Mouse (Mus musculus): ENCODE data around the gene Pak2. TPM values are rescaled to one million over a fixed set of nuclear protein-coding genes. Genes with fewer than 3 reads are reported as not detected.

Gene Pak2
- 39.1 and 39.2 TPM in 2 replicates for polyA plus RNA-seq (2016; fragmentation: Nextera tagmentation; extraction: Ambion mirVana)

DNA sequence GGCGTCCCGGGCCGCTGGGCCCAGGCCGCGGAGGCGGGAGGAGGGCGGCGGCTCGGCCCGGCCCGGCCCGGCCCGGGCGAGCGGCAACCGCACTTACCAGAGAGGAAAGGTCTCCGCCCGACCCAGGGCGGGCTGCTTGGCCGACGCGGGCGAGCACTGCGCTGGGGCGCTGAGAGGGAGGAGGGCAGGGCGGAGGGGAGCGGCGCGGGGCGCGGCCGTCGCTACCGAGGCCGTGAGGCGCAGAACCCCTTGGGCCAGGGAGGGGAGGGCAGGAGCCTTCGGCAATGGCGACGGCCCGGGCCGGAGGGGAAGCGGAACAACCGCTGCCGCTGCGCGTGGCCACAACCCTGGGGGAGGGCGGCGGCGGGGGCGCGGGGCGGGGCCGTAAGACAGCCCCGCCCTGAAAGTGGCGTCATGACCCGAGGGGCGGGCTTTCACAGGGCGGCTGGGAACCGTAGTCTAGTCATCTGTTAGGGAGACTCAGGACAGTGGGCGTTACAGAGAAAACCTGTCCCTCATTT, at the start of gene Pak2:
Gene Pak2, minus strand, starts transcription at position 352 of the 521 bp plus-strand sequence.
- Histone ChIP-seq H3K9ac (peak within 1 kb of the TSS; percentile 99), H3K4me1 (peaks cover 15% of the 10 kb centered on the region), H3K4me3 (peak within 1 kb of the TSS; percentile 98), H3K9me3 (no peaks in the 10 kb centered on the region), H3K4me2 (replicated peaks) (peak within 1 kb of the TSS; percentile 54), H3K27me3 (no peaks in the 10 kb centered on the region), H3K36me3 (peaks cover 5% of the 10 kb centered on the region), H3K27ac (peak within 1 kb of the TSS; percentile 97)
- ATAC-seq (ENCODE audit: insufficient number of reproducible peaks, insufficient read depth, low FRiP score, low TSS enrichment) = peak; percentile 96
- WGBS = 2% methylated on average over 53 of the region's 60 CpGs

DNA sequence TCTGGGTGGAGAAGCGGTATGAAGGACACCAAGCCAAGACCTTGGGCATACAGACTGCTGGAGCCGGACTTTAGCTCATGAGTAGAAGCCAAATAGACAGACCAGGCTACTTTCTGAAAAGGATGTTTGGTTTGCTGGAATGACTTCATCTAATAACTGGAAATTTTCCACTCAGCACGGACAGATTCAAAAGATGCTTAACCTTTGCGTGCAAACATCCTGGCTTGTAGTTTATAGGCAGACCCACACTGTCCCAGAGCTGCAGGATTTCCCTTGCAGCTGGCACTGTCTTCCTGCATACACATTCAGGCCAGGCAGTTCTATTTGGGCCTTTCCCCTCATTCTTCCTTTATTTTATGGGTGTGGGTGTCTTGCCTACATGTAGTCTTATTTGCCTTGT, 47.9 kb upstream of the Pak2 start:
- Histone ChIP-seq H3K9ac (no peak overlapping the region), H3K4me2 (replicated peaks) (no peak overlapping the region), H3K27ac (0 out of 2 replicates have a peak overlapping the region, but pooled peaks have one; percentile 17), H3K4me1 (no peaks in the 10 kb centered on the region), H3K36me3 (no peaks in the 10 kb centered on the region), H3K4me3 (no peak overlapping the region), H3K27me3 (no peaks in the 10 kb centered on the region), H3K9me3 (no peaks in the 10 kb centered on the region)
- ATAC-seq (ENCODE audit: insufficient number of reproducible peaks, insufficient read depth, low FRiP score, low TSS enrichment) = no peak
- WGBS = 87% methylated on average over 4 of the region's 4 CpGs

DNA sequence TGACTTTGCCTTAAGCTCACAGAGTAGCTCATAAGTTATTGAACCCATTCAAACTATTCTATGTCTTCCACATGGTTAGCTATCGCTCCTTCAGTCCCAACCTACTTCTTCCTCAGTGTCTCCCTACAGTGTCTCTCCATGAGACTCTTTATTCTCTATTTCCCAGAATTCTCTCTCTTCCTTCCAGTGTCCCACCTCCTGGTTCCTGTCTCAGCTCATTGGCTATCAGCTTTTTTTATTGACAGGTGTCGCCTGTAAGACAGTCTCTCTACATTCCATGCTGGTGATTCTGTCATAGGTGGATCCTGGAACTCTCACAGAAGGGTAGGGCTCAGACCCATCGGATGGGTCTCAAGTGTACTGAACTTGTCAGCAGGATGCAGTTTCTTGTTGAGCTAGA, 46.2 kb upstream of the Pak2 start:
- Histone ChIP-seq H3K27me3 (no peaks in the 10 kb centered on the region), H3K9me3 (no peaks in the 10 kb centered on the region), H3K36me3 (no peaks in the 10 kb centered on the region), H3K4me2 (replicated peaks) (no peak overlapping the region), H3K9ac (no peak overlapping the region), H3K4me3 (no peak overlapping the region), H3K4me1 (no peaks in the 10 kb centered on the region), H3K27ac (no peak overlapping the region)
- no peak for ATAC-seq (ENCODE audit: insufficient number of reproducible peaks, insufficient read depth, low FRiP score, low TSS enrichment)
- 93% methylated on average over 3 of the region's 3 CpGs for WGBS

DNA sequence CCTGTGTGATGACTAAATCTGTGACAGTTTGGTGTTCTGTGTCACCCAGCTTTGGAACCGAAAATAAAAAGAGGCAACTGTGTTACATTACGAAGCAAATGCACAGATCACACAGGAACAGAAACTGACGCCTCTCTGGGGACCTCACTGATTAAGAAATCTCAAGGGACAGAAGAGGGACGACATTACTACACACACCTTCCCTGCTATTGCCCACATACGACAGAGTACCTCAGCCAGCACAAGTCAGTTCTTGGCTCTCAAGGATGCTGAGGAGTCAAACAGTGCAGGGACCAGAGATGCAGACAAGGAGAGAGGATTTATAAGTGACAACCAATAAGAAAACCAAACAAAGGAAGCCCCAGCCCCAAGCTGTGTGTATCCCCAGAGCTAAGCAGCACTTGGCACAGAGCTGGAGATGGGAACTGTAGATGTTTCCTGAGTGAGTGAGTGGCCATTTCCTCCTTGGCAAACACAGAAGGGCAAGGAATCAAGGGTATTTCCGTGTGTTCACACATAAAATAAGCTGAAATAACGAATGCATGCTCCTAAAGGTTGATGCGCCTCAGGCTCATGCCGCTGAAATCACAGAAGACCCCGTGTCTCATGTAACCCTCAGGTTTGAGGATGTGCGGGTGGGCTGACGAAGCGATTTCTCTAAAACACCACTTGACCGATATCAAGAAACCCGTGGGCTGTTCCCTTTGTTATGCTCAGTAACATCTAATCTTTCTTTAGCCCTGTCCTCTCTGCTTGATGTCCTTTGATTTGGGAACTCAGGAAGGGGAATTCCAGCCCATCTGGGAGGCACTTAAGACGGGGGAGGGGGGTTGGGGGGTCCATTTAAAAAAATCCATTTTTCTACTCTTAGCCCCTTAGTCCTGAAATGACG, 45.5 kb upstream of the Pak2 start:
- no peak overlapping the region for H3K4me2 ChIP-seq (replicated peaks)
- no peaks in the 10 kb centered on the region for H3K4me1 ChIP-seq
- no peaks in the 10 kb centered on the region for H3K36me3 ChIP-seq
- H3K9ac ChIP-seq = no peak overlapping the region
- whole genome bisulfite sequencing = 65% methylated on average over 17 of the region's 17 CpGs
- H3K9me3 ChIP-seq = no peaks in the 10 kb centered on the region
- H3K4me3 ChIP-seq = no peak overlapping the region
- no peak overlapping the region for H3K27ac ChIP-seq
- no peaks in the 10 kb centered on the region for H3K27me3 ChIP-seq
- no peak for ATAC-seq (ENCODE audit: insufficient number of reproducible peaks, insufficient read depth, low FRiP score, low TSS enrichment)

DNA sequence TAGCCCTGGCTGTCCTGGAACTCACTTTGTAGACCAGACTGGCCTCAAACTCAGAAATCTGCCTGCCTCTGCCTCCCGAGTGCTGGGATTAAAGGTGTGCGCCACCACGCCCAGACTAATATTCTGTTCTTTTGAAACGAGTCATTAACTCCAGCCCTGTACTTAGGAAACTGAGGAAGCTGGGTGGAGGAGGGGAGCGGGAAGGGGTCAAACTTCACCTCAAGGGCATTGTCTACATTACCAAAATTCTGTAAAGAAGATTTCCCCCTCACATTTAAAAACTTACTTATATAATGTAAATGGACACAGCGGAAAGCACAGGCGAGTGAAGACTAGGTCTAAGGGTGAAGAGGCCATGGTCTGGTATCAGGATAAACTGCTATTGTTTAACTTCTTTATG, 44.9 kb upstream of the Pak2 start:
- ATAC-seq (ENCODE audit: insufficient number of reproducible peaks, insufficient read depth, low FRiP score, low TSS enrichment) = no peak
- Histone ChIP-seq H3K4me1 (no peaks in the 10 kb centered on the region), H3K36me3 (no peaks in the 10 kb centered on the region), H3K4me3 (no peak overlapping the region), H3K4me2 (replicated peaks) (no peak overlapping the region), H3K27me3 (no peaks in the 10 kb centered on the region), H3K9ac (no peak overlapping the region), H3K27ac (no peak overlapping the region), H3K9me3 (no peaks in the 10 kb centered on the region)
- WGBS = 90% methylated on average over 7 of the region's 7 CpGs

DNA sequence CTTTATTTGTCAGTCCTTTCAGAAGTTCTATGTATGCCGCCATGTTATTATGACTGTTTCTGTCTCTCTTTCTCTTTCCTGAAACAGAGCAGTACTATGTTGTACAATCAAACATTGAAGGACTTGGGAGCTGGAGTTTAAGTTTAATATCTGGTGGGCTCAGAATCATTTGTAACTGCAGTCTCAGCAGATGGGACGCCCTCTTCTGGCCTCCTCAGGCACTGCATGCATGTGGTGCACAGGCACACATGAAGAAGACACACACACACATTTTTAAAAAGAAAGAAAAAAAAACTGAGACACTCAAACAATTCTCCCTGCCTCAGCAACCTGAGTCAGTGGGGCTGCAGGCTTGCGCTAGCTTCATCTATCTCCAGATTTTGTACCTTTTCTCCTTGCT, 41.3 kb upstream of the Pak2 start:
- H3K36me3 ChIP-seq = no peaks in the 10 kb centered on the region

DNA sequence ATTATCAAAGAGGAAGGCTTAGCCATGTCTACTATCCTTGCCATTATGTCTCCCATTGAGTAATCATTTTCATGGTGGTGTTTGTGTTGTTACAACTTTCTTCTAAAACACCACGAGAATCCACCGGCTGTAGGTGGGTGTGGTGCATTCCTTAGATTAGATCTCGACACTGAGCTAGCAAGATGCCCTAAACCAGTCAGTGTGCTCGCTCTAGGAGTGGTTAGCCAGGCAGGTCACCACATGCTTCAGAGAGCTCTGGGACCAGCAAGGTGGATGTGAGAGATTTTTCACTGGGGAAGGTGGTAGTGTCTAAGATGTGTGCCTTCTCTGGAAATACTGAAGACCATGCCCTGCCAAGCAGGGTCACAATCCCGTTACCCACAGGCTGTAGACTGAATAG, 37.0 kb upstream of the Pak2 start:
- no peak overlapping the region for H3K4me2 ChIP-seq (replicated peaks)
- H3K27ac ChIP-seq = no peak overlapping the region
- ATAC-seq (ENCODE audit: insufficient number of reproducible peaks, insufficient read depth, low FRiP score, low TSS enrichment) = no peak
- H3K27me3 ChIP-seq = no peaks in the 10 kb centered on the region
- no peaks in the 10 kb centered on the region for H3K36me3 ChIP-seq
- H3K9me3 ChIP-seq = no peaks in the 10 kb centered on the region
- no peak overlapping the region for H3K9ac ChIP-seq
- H3K4me3 ChIP-seq = no peak overlapping the region
- H3K4me1 ChIP-seq = no peaks in the 10 kb centered on the region
- 62% methylated on average over 5 of the region's 5 CpGs for WGBS

More for the DNA sequence above, 41.3 kb upstream of the Pak2 start:
- Histone ChIP-seq H3K4me3 (no peak overlapping the region), H3K4me2 (replicated peaks) (no peak overlapping the region), H3K9me3 (no peaks in the 10 kb centered on the region), H3K4me1 (no peaks in the 10 kb centered on the region), H3K9ac (no peak overlapping the region), H3K27ac (no peak overlapping the region), H3K27me3 (no peaks in the 10 kb centered on the region)
- 78% methylated on average over 3 of the region's 3 CpGs for WGBS
- no peak for ATAC-seq (ENCODE audit: insufficient number of reproducible peaks, insufficient read depth, low FRiP score, low TSS enrichment)

DNA sequence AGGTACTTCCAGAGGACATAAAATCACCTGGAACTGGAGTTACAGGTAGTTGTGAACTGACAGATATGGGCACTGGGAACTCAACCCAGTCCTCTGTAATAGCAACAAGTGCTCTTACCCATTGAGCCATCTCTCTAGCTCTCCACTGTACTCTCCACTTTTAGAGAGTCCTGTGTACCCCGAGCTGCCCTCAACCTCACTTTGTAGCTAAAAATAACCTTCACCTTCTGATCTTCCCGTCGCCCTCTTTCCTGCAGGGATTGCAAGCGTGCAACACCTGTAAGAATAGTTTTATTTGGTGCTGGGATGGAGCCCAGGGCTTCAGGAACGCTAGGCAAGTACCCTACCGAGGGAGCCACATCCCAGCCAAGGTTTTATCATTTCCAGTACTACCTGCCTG, 36.6 kb upstream of the Pak2 start:
- Histone ChIP-seq H3K4me1 (no peaks in the 10 kb centered on the region), H3K27me3 (no peaks in the 10 kb centered on the region), H3K4me2 (replicated peaks) (no peak overlapping the region), H3K9me3 (no peaks in the 10 kb centered on the region), H3K9ac (no peak overlapping the region), H3K27ac (no peak overlapping the region), H3K36me3 (no peaks in the 10 kb centered on the region), H3K4me3 (no peak overlapping the region)
- WGBS = 62% methylated on average over 6 of the region's 6 CpGs
- ATAC-seq (ENCODE audit: insufficient number of reproducible peaks, insufficient read depth, low FRiP score, low TSS enrichment) = no peak

DNA sequence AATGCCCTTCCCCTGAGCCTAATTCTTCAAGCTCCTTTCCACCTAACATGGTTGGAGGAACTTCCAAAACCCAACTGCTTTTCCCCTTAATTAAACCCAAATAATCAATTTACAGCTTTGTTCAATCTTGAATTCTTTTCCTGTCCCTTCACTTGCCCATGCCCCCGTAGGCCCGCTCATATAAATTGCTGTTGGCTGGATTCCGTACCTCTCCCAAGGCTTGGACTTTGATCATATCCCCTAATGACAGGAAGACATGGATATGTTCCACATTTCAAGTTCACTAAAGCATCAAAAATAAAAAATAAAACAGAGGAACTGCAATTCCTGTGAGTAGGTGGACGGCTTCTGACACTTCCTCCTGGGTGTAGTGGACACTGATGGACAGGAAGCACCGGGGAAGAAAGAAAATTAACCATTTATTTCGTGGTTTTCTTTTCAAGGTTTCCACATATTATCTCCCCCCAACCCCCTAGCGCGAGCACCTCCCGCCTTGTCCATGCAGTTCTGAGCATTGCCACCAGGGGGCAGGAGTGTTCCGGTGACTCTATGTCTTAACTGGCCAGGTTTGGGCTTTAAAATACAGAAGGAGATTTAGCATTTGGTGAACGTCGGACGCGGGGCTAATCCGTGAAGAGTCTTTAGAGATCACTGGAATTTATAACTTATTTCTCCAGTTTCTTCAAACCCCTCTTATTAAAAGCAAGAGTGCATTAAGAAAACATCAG, 36.0 kb upstream of the Pak2 start:
- no peaks in the 10 kb centered on the region for H3K27me3 ChIP-seq
- no peak overlapping the region for H3K9ac ChIP-seq
- ATAC-seq (ENCODE audit: insufficient number of reproducible peaks, insufficient read depth, low FRiP score, low TSS enrichment) = no peak
- no peaks in the 10 kb centered on the region for H3K9me3 ChIP-seq
- H3K4me2 ChIP-seq (replicated peaks) = no peak overlapping the region
- H3K4me1 ChIP-seq = no peaks in the 10 kb centered on the region
- no peak overlapping the region for H3K27ac ChIP-seq
- WGBS = 12% methylated on average over 15 of the region's 15 CpGs
- H3K4me3 ChIP-seq = no peak overlapping the region
- peaks cover 5% of the 10 kb centered on the region; the same call in 1 of the 2 replicates for H3K36me3 ChIP-seq

DNA sequence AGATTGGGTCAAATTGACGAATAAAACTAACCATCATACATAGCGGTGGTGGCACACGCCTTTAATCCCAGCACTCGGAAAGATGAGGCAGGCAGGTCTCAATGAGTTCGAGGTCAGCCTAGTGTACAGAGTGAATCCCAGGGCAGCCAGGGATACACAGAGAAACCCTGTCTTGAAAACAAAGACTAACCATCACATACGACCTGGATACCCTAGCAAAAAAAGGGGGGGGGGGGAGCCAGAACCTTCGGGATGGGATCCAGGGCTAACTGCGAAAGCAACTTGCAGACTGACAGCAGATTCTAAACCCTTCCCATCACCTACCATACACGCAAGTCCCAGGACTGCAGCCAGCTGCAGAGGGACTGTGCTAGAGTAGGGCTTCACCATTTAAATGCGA, 35.3 kb upstream of the Pak2 start:
- H3K36me3 ChIP-seq = peaks cover 6% of the 10 kb centered on the region; the same call in 1 of the 2 replicates
- no peak overlapping the region for H3K27ac ChIP-seq
- WGBS = 85% methylated on average over 10 of the region's 10 CpGs
- no peaks in the 10 kb centered on the region for H3K4me1 ChIP-seq
- H3K4me2 ChIP-seq (replicated peaks) = no peak overlapping the region
- no peaks in the 10 kb centered on the region for H3K9me3 ChIP-seq
- H3K9ac ChIP-seq = no peak overlapping the region
- no peak for ATAC-seq (ENCODE audit: insufficient number of reproducible peaks, insufficient read depth, low FRiP score, low TSS enrichment)
- no peaks in the 10 kb centered on the region for H3K27me3 ChIP-seq
- H3K4me3 ChIP-seq = no peak overlapping the region

DNA sequence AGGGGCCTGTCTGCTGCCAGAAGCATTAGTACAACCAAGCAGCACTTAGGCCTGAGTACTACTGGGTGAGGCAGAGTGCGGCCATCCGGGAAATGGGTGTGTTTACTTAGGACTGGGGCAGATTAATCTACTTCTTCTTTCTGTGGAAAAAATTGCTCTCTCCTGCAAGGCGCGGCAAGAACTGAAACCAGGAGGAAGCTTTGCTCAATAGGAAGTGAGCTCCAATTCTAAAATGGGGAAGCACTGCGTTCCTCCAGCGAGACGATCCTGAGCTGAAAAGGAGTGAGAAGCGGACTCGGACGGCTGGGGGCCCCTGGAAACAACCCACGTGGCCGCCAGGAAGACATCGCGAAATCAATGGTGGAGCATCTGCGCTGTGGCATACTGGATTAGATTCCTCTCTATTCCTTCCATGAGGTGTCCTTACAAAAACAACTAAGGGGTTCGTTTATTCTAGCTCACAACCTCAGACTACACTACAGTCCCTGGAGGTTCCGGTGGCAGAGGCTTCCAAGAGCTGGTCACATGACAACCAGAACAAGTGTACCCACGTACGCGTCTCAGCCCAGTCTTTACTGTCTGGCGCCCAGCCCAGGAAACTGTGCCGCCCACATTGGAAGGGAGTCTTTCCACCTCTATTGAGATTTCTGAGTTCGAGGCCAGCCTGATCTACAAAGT, 34.5 kb upstream of the Pak2 start:
- Histone ChIP-seq H3K27ac (no peak overlapping the region), H3K4me1 (no peaks in the 10 kb centered on the region), H3K4me2 (replicated peaks) (no peak overlapping the region), H3K27me3 (no peaks in the 10 kb centered on the region), H3K36me3 (peaks cover 10% of the 10 kb centered on the region; the same call in 1 of the 2 replicates), H3K4me3 (no peak overlapping the region), H3K9me3 (no peaks in the 10 kb centered on the region), H3K9ac (no peak overlapping the region)
- WGBS = 71% methylated on average over 23 of the region's 23 CpGs
- ATAC-seq (ENCODE audit: insufficient number of reproducible peaks, insufficient read depth, low FRiP score, low TSS enrichment) = no peak
